Mouse (Mus musculus): ENCODE results near the gene Gabrb1.

The Gabrb1 gene

DNA sequence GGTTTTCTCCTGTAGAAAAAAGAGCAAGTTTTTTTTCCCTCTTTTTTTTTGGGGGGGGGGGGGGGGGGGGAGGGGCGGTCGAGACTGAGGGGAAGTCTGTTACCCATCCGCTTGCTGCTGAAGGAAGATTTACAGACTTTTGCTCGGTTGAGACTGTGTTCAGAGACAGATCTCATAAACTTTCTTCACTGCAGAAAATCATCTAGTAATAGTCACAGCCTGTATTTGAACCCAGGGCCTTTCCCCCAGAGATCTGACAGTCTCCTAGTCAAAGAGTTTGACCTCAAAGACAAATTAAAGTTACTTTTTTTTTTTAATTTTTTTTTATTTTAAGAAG lies 510.3 kb downstream of the Gabrb1 start:
- no peak for DNase-seq

DNA sequence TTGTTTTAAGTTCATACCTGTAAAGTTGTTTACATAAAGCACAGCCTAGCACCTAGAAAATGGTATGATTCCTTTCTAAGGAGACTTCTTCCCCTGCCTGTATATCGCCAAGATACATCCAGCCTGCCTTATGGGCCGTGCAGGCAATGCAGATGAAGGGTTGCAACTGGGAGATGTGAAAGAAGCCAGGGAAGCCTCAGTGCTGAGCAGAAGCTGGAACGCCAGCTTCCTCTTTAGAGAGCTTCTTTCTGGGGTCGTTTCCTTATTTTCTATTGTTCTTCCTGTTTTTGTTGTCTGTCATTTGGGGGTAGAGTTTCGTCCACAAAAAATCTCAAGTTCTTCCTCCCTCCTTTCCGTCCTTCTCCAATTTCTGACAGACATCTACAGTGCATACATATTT lies 512.2 kb downstream of the Gabrb1 start:
- DNase-seq = no peak

DNA sequence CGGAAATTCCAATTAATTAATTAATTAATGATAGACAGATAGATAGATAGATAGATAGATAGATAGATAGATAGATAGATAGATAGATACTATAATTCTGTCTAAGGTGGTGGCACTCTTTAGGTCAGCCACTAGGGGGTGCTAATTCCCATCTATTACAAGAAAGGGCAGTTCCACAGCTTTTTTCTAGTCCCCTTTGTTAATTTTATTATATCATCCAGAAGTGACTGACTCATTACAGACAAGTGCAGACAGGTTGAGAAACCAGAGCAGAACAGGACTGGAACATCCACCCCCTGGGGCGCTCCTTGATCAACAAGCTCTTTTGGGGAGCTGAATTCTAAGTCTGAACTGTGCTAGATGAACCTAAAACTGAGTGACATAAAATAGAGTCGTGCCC lies 514.8 kb downstream of the Gabrb1 start:
- no peak for DNase-seq

DNA sequence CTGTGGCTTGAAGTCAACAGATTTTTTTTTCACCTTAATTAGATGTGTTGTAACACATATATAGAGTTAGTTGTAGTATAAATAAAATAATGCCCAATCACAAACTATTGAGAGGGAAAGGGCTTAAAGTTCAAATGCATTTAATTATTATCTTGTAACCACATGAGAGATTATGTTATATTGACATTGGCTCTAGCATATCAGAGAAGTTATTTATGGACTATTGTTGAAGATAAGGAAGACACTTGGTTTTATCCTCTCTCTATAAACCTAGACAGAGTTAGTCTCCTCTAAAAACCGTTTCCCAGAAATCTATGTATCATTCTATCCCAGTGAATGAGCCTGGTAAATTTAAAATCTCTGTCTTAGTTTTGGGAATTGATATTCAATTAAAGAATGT lies 515.6 kb downstream of the Gabrb1 start:
- no peak for DNase-seq

DNA sequence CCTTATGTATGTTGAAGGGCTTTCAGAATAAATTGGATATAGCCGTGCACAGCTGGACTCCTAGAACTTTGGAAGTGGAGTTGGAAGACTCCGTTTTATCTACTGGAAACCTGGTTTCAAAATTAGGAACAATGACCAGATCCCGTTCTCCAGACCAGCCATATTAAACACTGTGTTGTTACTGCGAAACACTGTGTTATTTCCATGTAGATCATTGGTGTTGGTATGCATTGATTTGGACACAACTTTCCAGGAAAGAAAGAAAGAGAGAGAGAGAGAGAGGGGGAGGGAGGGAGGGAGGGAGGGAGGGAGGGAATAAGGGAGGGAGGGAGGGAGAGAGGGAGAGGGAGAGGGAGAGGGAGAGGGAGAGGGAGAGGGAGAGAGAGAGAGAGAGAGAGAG lies 517.1 kb downstream of the Gabrb1 start:
- DNase-seq = no peak

DNA sequence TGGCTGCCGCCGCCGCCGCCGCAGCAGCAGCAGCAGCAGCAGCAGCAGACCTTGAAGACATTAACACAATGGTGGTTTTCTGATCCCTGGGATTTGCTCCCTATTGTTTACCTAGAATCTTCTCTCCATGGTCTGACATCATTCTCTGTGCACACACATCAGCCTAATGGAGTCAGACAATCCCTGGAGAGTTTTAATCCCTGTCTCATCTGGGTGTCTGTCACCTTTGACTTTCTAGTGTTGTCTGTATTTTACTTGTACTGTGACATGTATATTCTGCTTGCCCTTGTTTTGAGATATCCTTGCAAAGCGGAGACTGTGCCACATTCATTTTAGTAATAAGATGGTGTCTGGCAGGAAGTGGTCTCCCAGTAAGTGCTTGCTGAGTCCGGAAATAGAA lies 517.6 kb downstream of the Gabrb1 start:
- DNase-seq = no peak

DNA sequence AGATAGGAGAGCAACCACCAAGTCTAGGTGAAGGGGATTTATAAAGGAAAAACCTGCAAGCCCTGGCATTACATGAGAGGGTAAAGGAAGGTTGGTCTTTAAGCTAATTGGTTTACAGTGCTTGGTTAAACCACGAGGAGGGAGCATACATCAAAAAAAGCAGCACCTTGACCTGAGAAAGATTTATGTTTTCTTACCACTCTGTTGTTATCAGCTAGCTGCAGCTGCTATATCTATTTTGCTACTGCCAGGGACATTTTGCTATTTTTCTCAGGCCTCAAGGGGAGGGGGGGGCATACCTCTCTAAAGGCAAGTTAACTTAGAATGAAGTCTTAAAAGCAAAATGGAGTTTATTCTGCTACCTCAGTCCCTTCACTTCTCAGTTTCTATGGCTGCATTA lies 523.3 kb downstream of the Gabrb1 start:
- no peak for DNase-seq

DNA sequence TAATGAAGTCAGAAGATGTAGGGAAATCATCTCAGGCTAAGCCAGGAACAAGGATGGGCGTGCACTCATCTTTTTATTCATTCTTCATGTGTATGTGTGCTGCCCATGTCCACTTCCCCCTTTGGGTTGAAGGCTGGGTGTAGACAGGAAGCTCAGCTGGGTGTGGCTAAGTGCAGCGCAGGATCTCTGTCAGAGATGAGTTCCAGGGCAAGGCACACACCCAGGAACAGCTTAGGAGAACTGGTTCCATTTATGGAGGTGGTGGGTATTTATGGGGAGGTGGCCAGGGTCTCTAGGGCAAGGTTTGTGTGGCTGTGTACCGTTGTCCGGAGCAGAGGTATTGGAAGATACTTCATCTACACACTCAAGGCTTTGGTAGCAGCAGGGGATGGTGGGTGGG lies 524.9 kb downstream of the Gabrb1 start:
- peak; percentile 50 for DNase-seq

DNA sequence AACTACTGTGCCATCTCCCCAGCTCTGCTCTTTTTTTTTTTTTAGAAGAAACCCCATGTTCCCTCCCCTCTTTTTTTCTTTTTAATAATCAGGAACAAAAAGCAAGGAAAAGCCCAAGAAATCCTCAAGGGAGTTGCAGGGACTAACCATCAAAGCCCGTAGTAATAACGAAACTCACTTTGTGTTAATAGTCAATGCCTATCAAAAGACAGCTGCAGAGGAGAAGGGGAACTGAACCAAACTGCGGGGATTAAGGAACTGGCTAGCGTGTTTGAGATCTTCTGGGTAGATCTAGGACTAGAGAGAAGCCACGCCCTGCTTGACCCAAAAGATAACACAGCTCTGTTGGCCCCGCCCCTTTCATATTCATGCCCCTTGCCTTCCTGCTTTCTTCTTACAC lies 526.0 kb downstream of the Gabrb1 start:
- peak; percentile 55 to 70 for DNase-seq

DNA sequence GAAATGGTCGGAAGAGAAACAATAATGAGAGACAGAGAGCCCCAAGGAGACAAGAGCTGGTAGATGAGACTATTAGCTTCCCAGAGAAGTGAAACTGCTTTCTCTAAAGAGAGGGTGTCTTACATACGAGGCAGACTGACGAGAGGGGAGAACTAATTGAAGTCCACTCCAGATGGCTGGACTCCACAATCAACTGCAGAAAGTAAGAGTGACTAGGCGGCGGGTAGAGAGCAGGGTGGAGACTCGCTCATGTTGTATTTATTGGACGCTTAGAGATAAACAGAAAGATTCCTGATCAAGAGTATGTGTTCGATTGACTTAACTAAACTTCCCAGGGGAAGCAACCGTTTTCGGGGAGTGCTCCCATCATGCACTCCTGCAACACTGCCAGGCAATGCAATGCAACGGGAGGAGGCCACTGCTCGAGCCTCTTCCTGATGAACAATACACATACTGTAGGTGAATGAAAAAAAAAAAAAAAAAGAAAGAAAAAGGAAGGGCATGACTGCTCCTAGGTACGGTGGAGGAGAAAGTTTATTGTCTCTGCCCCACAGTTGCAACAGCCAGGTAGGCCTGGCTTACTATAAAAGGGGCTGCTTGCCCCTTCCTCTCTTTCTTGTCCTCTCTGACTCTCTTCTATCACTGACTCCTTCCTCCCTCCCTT lies 526.7 kb downstream of the Gabrb1 start:
- no peak for DNase-seq

DNA sequence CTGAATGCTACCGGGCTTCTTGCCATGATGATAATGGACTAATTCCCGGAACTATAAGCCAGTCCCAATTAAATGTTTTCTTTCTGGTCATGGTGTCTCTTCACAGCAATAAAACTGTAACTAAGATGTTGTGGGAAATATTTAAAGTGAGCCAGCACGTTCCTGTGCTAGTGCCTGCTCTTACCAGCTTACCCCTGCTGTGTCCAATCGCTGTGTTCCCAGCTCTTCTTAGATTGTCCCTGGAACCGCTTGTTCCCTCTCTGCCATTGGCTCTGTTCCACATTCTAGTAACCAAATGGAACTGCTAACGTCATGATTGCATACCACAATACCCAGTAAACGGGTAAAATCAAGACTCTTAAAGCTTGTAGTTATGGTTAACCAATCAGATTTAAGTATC lies 533.2 kb downstream of the Gabrb1 start:
- no peak for DNase-seq

DNA sequence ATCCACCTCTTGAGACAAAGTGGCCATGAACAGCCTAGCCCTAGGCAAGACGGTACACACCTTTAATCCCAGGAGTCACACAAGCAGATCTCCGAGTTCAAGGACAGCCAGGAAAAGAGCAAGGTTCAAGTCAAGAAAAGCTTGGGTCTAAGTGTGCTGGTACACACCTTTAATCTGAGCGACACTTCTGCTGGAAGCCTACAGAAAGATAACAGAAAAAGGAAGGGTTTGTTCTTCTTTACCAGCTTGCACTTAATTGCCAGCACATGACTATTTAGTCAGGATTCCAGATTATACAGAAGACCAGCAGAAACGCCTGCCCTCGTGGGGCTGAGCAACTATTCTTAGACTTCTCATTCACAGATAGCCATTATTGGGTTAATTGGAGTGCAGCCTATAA lies 534.0 kb downstream of the Gabrb1 start:
- DNase-seq = no peak

DNA sequence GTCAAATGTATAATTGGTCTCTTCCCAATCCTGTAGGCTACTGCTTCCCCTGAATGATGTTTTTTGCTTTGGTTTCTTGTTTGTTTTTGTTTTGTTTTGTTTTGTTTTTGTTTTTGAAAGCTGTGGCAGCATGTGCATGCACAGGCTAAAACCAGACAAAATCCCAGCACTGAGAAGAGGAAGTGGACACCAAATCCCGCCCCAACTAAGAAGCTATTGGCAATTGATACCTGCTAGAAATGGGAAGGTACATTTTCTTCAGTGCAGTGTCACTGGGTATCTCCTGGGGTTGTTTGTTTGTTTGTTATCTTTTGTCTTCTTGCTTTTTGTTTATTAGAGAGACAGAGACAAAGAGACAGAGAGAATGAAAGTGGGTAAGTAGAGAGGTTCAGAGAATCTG lies 537.5 kb downstream of the Gabrb1 start:
- DNase-seq = no peak

All from spleen, adult 18-20 months (tissue).